Mouse (Mus musculus) cerebellum, adult 2 months (tissue): Measurements from ENCODE around the gene Cxcr5.

Experiments
- CTCF ChIP-seq: fragments of 200-500 bp; IDR thresholded peaks from 2 replicates; pipeline ENCODE4 v1.5.1; 2011; ENCODE audit warnings: low read depth, mild to moderate bottlenecking, control low read depth, low read length, moderate library complexity, borderline replicate concordance; ENCODE audit not compliant: insufficient read depth
- POLR2A ChIP-seq: fragments of 200-500 bp; IDR thresholded peaks from 2 replicates; pipeline ENCODE4 v1.6.1; 2011; ENCODE audit warnings: low read length, control low read depth, borderline replicate concordance; ENCODE audit not compliant: insufficient read depth

DNA sequence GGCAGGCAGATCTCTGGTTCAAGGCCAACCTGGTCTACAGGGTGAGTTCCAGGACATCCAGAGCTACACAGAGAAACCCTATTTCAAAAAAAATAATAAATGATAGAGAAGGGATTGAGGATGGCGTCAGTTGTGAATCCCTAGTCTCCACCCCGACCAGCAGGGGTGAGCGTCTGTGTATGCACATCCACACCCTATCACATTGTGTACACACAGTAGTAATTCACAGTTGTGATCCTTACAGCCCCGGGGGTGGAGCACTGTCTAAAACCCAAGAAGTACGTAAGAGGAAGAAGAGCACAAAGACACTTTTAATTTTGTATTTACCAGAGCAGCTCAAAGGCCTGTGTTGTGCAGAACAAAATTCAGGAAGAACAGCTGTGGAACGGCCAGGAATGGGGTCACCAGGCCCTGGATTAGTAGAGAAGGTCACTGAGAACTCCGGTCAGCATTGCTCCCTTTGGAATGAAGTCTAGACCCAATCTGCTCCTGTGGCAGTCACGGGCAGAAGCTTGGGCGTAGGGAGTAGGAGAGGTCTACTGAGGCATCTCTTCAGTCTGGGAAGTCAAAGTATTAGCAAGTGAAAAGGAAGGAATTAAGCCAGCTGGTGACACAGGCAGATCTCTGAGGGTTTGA is 33.3 kb upstream of the Cxcr5 start:
- TF ChIP-seq POLR2A, result no peak
- no peak for TF ChIP-seq CTCF
